Mouse (Mus musculus) kidney, adult 10 weeks (tissue): Measurements from ENCODE around the gene Slx4. TPM values are rescaled to one million over a fixed set of nuclear protein-coding genes. Genes with fewer than 3 reads are reported as not detected.

Experiments
- polyA plus RNA-seq: library from polyadenylated mRNA; stranded (reverse); fragments of 350-450 nt; fragmentation: Illumina TruSeq; extraction: RNeasy Lipid Tissue Mini Kit (QIAGEN cat#74804); gene quantifications from one replicate; pipeline ENCODE4 v1.2.3, GENCODE M21; 2014; ENCODE audit warnings: low read depth, low replicate concordance

Gene Slx4
- polyA plus RNA-seq: 28.0 TPM

DNA sequence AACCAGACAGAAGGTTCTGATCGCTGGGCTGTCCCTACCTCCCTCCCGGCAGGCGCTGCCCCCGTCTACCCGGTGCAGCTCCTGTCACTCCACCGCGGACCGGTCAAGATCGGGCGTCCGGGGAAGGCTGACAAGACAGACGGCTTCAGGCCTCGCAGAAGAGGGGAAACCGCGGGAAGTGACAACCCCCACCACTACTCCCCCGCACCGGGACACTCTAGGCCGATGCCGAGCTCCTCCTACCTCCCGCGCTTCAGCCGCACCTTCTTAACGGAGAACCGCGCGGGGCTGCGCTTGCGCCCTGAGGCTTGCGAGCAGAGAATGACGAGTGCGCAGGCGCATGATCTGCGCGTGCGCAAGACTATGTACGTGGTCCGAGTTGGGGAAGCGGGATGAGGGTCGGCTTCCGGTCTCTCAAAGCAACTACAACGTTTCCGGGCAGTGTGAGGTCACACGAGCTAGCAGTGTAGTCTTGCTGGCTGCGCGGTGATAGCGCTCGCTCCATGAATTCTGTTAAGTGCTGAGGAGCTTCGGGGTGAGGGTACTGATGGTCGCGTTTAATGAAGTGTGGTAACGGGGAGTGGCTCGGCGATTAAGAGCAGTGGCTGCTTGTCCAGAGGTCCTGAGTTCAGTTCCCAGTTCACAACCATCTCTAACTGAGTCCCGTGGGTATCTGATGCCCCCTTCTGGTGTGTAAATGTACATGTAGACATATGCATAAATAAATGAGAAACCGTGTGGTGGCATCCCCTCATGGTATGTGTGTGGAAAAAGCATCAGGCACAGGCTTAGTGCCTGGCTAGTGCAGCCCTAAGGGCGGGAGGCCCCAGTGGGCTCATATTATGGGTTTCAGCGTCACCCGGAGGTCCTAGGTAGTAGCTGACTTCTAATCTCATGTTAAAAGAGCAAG, at the start of gene Slx4:
Gene Slx4 (minus strand): TSS at position 282 of the 910 bp plus-strand sequence.

DNA sequence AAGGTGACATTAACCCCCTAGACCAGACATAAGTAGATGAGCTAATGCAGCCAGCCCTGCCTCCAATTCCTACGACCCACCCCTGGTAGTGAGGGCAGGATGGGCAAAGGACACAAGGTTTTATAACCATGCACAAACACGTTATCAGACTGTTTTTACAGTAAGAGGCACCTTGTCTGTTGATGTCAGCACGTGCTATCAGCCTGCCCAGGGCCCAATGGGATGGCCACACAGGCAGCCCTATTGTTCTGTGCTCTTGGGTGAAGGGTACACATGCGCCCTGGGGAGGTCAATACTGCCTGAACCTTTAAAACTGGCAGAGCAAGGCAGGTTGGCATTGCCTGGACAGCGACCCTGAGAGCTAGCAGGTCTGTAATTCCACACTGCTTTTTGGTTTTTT, 33.2 kb upstream of the Slx4 start, which contains the start of gene Dnase1:
Gene Dnase1 (plus strand): TSS at position 136 of the 400 bp plus-strand sequence.

DNA sequence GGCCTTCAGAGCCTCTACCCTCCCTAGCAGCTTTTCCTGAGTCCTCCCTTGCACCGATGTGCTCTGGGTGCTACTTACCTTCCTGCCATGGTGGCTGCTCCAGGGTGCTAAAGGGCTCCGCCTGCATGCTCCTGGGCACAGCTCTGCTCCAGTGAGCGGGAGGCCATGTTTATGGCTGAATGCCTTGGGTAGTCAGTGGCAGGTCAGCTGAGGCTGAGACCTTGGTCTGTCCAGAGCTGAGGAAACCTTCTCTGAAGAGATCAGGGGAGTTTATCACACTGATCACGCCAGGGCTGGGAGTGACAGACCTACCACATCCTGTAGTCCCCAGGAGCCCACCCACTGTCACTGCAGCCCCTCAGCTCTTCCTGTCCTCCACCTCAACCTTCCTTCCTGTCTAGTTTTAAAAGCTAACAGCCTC, 27.3 kb downstream of the Slx4 start, which contains the start of gene Nlrc3:
Gene Nlrc3 (minus strand): TSS at position 382 of the 421 bp plus-strand sequence.

Other genes with a start within 250 kb of the Slx4 start
- gene Olfr15, start 172.9 kb downstream of the Slx4 start, polyA plus RNA-seq: not detected
- gene Zfp174, start 156.5 kb downstream of the Slx4 start, polyA plus RNA-seq: 2.7 TPM
- 96.9 TPM for gene Naa60, start 131.4 kb downstream of the Slx4 start, polyA plus RNA-seq
- gene Zfp597, start 119.2 kb downstream of the Slx4 start, polyA plus RNA-seq: 11.5 TPM
- gene Gm20695, start 119.1 kb downstream of the Slx4 start, polyA plus RNA-seq: 2.8 TPM
- gene 1700037C18Rik, start 95.1 kb downstream of the Slx4 start, polyA plus RNA-seq: 2.0 TPM
- gene Cluap1, start 95.0 kb downstream of the Slx4 start, polyA plus RNA-seq: 28.5 TPM
- gene Nlrc3, start 27.1 kb downstream of the Slx4 start, polyA plus RNA-seq: 0.57 TPM
- gene Dnase1, start 33.2 kb upstream of the Slx4 start, polyA plus RNA-seq: 591 TPM
- gene Trap1, start 74.1 kb upstream of the Slx4 start, polyA plus RNA-seq: 103 TPM
- gene Crebbp, start 210.2 kb upstream of the Slx4 start, polyA plus RNA-seq: 11.3 TPM